Mouse (Mus musculus) heart, embryonic 11.5 days (tissue): ENCODE measurements around the gene Amy1. TPM values are rescaled to one million over a fixed set of nuclear protein-coding genes. Genes with fewer than 3 reads are reported as not detected.
"Not testable (repeated sequence)": the region's sequence is repeated elsewhere in the genome, so short reads cannot be mapped to it uniquely, and the experiment has no call there.

Experiments used
- ATAC-seq: fragments of 200-750 bp; cut with Nextera tagmentation; replicated peaks from 2 replicates; pipeline ENCODE4 v1.8.0; 2017; ENCODE audit warnings: moderate library complexity; ENCODE audit not compliant: insufficient number of reproducible peaks, low FRiP score, low TSS enrichment
- H3K27ac ChIP-seq: fragments of 300-500 bp; sonication (generic); 2 replicates; pipeline ENCODE4 v1.5.1; 2014; ENCODE audit warnings: mild to moderate bottlenecking, low read depth, low read length
- H3K27me3 ChIP-seq: fragments of 300-500 bp; sonication (generic); 2 replicates; pipeline ENCODE4 v1.6.1; 2014; ENCODE audit warnings: mild to moderate bottlenecking, low read length, mixed read lengths; ENCODE audit not compliant: control insufficient read depth, insufficient read depth
- H3K36me3 ChIP-seq: fragments of 300-500 bp; sonication (generic); 2 replicates; pipeline ENCODE4 v1.6.1; 2014; ENCODE audit warnings: mild to moderate bottlenecking, low read length, moderate library complexity, mixed read lengths; ENCODE audit not compliant: control insufficient read depth, insufficient read depth
- H3K4me1 ChIP-seq: fragments of 300-500 bp; sonication (generic); 2 replicates; pipeline ENCODE4 v1.6.1; 2014; ENCODE audit warnings: low read length; ENCODE audit not compliant: control insufficient read depth, insufficient read depth
- H3K4me2 ChIP-seq: fragments of 300-500 bp; sonication (generic); 2 replicates; pipeline ENCODE4 v1.6.1; 2014; ENCODE audit warnings: mild to moderate bottlenecking, moderate library complexity
- H3K4me3 ChIP-seq: fragments of 300-500 bp; sonication (generic); 2 replicates; pipeline ENCODE4 v1.5.1; 2014; ENCODE audit warnings: low read depth, low read length
- H3K9ac ChIP-seq: fragments of 300-500 bp; sonication (generic); 2 replicates; pipeline ENCODE4 v1.6.1; 2014; ENCODE audit warnings: mild to moderate bottlenecking, low read depth, low read length, moderate library complexity
- H3K9me3 ChIP-seq: fragments of 300-500 bp; sonication (generic); replicated peaks from 2 replicates; pipeline ENCODE4 v1.6.1; 2016; ENCODE audit warnings: low read length; ENCODE audit not compliant: control insufficient read depth
- WGBS: fragments of 180-500 bp; shearing (Covaris S2); extraction: QIAGEN DNeasy Blood & Tissue Kit; methylation state at CpG from one replicate; pipeline ENCODE4 v1.1.7; 2014; ENCODE audit not compliant: insufficient replicate concordance; 5-methylcytosine and 5-hydroxymethylcytosine counted together
- polyA plus RNA-seq: library from polyadenylated mRNA; unstranded; fragments of >200 nt; fragmentation: Nextera tagmentation; extraction: Ambion mirVana; gene quantifications from 2 replicates; pipeline ENCODE4 v1.2.1, GENCODE M21; 2014

The Amy1 gene
- polyA plus RNA-seq, 1 experiment from 2014 or later: 1.5 TPM

GRCm38 (mm10) chr3:113574578-113574977, 31.9 kb downstream of the Amy1 start:
- no peak overlapping the region for H3K4me2 ChIP-seq
- H3K36me3 ChIP-seq: no peaks in the 10 kb centered on the region
- H3K27ac ChIP-seq: no peak overlapping the region
- H3K4me1 ChIP-seq: no peaks in the 10 kb centered on the region
- H3K9ac ChIP-seq: no peak overlapping the region
- H3K4me3 ChIP-seq: no peak overlapping the region
- no peaks in the 10 kb centered on the region for H3K9me3 ChIP-seq
- no peak for ATAC-seq
- WGBS: 76% methylated on average over 4 of the region's 4 CpGs
- H3K27me3 ChIP-seq: no peaks in the 10 kb centered on the region

GRCm38 (mm10) chr3:113574138-113574537, 32.4 kb downstream of the Amy1 start:
- Histone ChIP-seq H3K4me3 (no peak overlapping the region), H3K36me3 (no peaks in the 10 kb centered on the region), H3K27me3 (no peaks in the 10 kb centered on the region), H3K4me2 (no peak overlapping the region), H3K9ac (no peak overlapping the region), H3K27ac (no peak overlapping the region), H3K4me1 (no peaks in the 10 kb centered on the region), H3K9me3 (no peaks in the 10 kb centered on the region)
- no peak for ATAC-seq
- 61% methylated on average over 2 of the region's 2 CpGs for WGBS

DNA sequence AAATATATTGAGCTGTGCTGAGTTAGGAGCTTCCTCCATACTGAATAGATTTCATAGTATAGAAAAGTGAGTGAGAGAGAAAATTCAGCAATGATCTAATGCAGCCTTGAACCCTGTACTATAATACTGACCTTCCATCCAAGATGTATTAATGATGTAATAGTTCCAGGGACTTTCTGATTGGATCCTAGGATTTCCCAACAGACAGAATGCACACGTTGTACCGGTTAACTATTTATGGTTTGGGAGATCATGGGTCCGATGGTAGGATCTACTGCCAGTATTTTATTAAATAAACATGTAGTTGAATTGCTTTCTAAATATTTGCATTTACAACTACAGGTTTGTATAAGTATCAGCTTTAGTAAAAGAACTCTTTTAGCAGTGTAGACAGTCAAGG, 34.3 kb downstream of the Amy1 start:
- Histone ChIP-seq H3K4me1 (no peaks in the 10 kb centered on the region), H3K9ac (no peak overlapping the region), H3K4me2 (no peak overlapping the region), H3K27ac (no peak overlapping the region), H3K36me3 (no peaks in the 10 kb centered on the region), H3K27me3 (no peaks in the 10 kb centered on the region), H3K4me3 (no peak overlapping the region), H3K9me3 (no peaks in the 10 kb centered on the region)
- WGBS: 78% methylated on average over 3 of the region's 3 CpGs
- no peak for ATAC-seq

DNA sequence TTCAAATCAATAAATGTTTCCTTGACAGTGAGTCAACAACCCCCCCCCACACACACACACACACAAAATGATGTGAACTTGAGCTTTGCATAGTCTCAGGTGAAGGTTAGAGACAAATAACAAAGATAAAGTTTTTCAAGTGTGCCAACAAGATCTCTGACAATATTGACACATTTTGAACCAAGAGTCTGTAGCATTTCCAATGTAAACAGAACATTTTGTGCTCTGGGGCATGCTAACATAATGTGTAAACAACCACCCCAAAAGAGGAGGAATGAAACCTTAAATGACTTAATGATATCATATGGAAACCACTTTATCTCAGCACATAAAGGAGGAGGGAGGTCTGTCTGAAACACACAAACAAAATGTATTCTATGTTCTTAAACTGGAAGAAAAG, 66.8 kb downstream of the Amy1 start:
- Histone ChIP-seq H3K4me3 (no peak overlapping the region), H3K9ac (no peak overlapping the region), H3K36me3 (no peaks in the 10 kb centered on the region), H3K27ac (no peak overlapping the region), H3K27me3 (no peaks in the 10 kb centered on the region), H3K4me2 (no peak overlapping the region), H3K9me3 (no peaks in the 10 kb centered on the region), H3K4me1 (no peaks in the 10 kb centered on the region)
- ATAC-seq: no peak

- H3K27ac ChIP-seq, ATAC-seq, H3K4me2 ChIP-seq, H3K4me3 ChIP-seq, H3K27me3 ChIP-seq, H3K36me3 ChIP-seq, H3K4me1 ChIP-seq, H3K9ac ChIP-seq, H3K9me3 ChIP-seq: not testable (repeated sequence)
- WGBS: 77% methylated on average over 2 of the region's 3 CpGs
These were observed 74.2 kb downstream of the Amy1 start, which contains the start of gene Amy2a1 for GRCm38 (mm10) chr3:113532328-113532727. TSS of gene Amy2a1 (minus strand) at chr3:113532428.

Other genes with a start within 250 kb of the Amy1 start
- gene Amy2a1, start 74.3 kb downstream of the Amy1 start, polyA plus RNA-seq: not detected in 2 replicates
- gene Rnpc3, start 23.4 kb upstream of the Amy1 start, polyA plus RNA-seq: 30.0 and 30.8 TPM in 2 replicates